Mouse (Mus musculus): ENCODE data around the gene Zfp992. TPM values are rescaled to one million over a fixed set of nuclear protein-coding genes. Genes with fewer than 3 reads are reported as not detected.
"Not testable (repeated sequence)": the region's sequence is repeated elsewhere in the genome, so short reads cannot be mapped to it uniquely, and the experiment has no call there.

Gene Zfp992
- polyA plus RNA-seq, 1 experiment from 2014 or later, result 4.1 TPM

DNA sequence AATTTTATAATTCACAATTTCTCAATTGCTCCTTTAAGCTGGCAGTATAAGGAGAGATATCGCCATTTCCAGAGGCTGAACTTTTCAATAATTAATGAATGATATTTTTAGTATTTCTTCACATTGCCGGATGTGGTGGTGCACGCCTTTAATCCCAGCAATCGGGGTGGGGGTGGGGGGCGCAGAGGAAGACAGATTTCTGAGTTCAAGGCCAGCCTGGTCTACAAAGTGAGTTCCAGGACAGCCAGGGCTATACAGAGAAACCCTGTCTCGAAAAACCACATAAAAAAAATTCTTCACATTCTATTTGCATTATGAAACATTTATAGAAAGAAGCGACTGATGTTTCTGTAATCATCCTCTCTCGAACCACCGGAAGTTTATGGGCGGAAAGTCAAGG, 33.7 kb downstream of the Zfp992 start:
- DNase-seq (ENCODE audit: low spot score); H3K36me3 ChIP-seq (ENCODE audit: control insufficient read depth, insufficient read depth, low read length); H3K9ac ChIP-seq (ENCODE audit: low read length); H3K27me3 ChIP-seq (ENCODE audit: control insufficient read depth, insufficient read depth, low read length); H3K4me2 ChIP-seq (ENCODE audit: low read depth); H3K27ac ChIP-seq (ENCODE audit: low read depth, low read length); H3K4me1 ChIP-seq (ENCODE audit: control insufficient read depth, insufficient read depth, low read length); H3K4me3 ChIP-seq (ENCODE audit: low read depth, low read length): not testable (repeated sequence)
- H3K9me3 ChIP-seq (ENCODE audit: control insufficient read depth, low read length), result peaks cover 42% of the 10 kb centered on the region
- ATAC-seq (ENCODE audit: insufficient read depth, low FRiP score, low TSS enrichment), result peak; percentile 33; the same call in 1 of the 2 replicates
- WGBS, result 89% methylated on average over 10 of the region's 10 CpGs

- H3K27me3 ChIP-seq (ENCODE audit: control insufficient read depth, insufficient read depth, low read length); H3K36me3 ChIP-seq (ENCODE audit: control insufficient read depth, insufficient read depth, low read length); H3K9ac ChIP-seq (ENCODE audit: low read length); H3K27ac ChIP-seq (ENCODE audit: low read depth, low read length); H3K4me2 ChIP-seq (ENCODE audit: low read depth); DNase-seq (ENCODE audit: low spot score); H3K4me3 ChIP-seq (ENCODE audit: low read depth, low read length); H3K4me1 ChIP-seq (ENCODE audit: control insufficient read depth, insufficient read depth, low read length): not testable (repeated sequence)
- peaks cover 43% of the 10 kb centered on the region for H3K9me3 ChIP-seq (ENCODE audit: control insufficient read depth, low read length)
- 0 out of 2 replicates have a peak, but pooled peaks have one; percentile 5 for ATAC-seq (ENCODE audit: insufficient read depth, low FRiP score, low TSS enrichment)
- WGBS, result 77% methylated on average over 13 of the region's 13 CpGs
Observed at GRCm38 (mm10) chr4:146483571-146484280, 34.9 kb downstream of the Zfp992 start.

GRCm38 (mm10) chr4:146484676-146485075, 35.9 kb downstream of the Zfp992 start:
- not testable (repeated sequence) for ATAC-seq (ENCODE audit: insufficient read depth, low FRiP score, low TSS enrichment); H3K36me3 ChIP-seq (ENCODE audit: control insufficient read depth, insufficient read depth, low read length); H3K27ac ChIP-seq (ENCODE audit: low read depth, low read length); H3K9ac ChIP-seq (ENCODE audit: low read length); H3K4me3 ChIP-seq (ENCODE audit: low read depth, low read length); H3K4me2 ChIP-seq (ENCODE audit: low read depth); H3K4me1 ChIP-seq (ENCODE audit: control insufficient read depth, insufficient read depth, low read length); H3K27me3 ChIP-seq (ENCODE audit: control insufficient read depth, insufficient read depth, low read length); DNase-seq (ENCODE audit: low spot score)
- H3K9me3 ChIP-seq (ENCODE audit: control insufficient read depth, low read length), result peaks cover 47% of the 10 kb centered on the region

GRCm38 (mm10) chr4:146485183-146485939, 36.5 kb downstream of the Zfp992 start:
- 77% methylated on average over 6 of the region's 6 CpGs for WGBS
- H3K27me3 ChIP-seq (ENCODE audit: control insufficient read depth, insufficient read depth, low read length); H3K4me2 ChIP-seq (ENCODE audit: low read depth); H3K27ac ChIP-seq (ENCODE audit: low read depth, low read length); H3K4me1 ChIP-seq (ENCODE audit: control insufficient read depth, insufficient read depth, low read length); H3K9ac ChIP-seq (ENCODE audit: low read length); H3K36me3 ChIP-seq (ENCODE audit: control insufficient read depth, insufficient read depth, low read length); ATAC-seq (ENCODE audit: insufficient read depth, low FRiP score, low TSS enrichment); H3K4me3 ChIP-seq (ENCODE audit: low read depth, low read length); DNase-seq (ENCODE audit: low spot score): not testable (repeated sequence)
- peaks cover 47% of the 10 kb centered on the region for H3K9me3 ChIP-seq (ENCODE audit: control insufficient read depth, low read length)

DNA sequence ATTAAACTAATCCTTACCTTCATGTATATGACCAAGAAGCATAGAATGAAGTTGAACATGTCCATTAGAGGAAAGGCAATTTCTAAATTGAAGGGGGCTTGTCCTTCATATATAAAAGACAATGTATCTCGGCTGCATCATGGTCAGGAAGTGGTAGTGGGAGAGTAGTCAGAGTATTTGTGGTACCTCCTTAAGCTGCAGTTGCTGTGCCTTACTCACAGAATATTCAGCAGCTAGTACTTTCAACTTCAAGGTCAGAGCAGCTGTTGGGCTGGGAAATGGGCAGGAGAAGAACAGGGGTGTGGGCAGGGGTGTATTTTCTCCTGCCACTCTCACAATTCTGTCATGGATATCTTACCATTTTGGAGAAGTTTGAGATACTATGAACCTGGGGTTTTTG, 37.9 kb downstream of the Zfp992 start:
- WGBS, result 82% methylated on average over 1 of the region's 1 CpGs
- peak; percentile 8 for DNase-seq (ENCODE audit: low spot score)
- H3K9ac ChIP-seq (ENCODE audit: low read length); H3K27ac ChIP-seq (ENCODE audit: low read depth, low read length); H3K27me3 ChIP-seq (ENCODE audit: control insufficient read depth, insufficient read depth, low read length); H3K4me2 ChIP-seq (ENCODE audit: low read depth); H3K4me3 ChIP-seq (ENCODE audit: low read depth, low read length); H3K36me3 ChIP-seq (ENCODE audit: control insufficient read depth, insufficient read depth, low read length); H3K4me1 ChIP-seq (ENCODE audit: control insufficient read depth, insufficient read depth, low read length): not testable (repeated sequence)
- H3K9me3 ChIP-seq (ENCODE audit: control insufficient read depth, low read length), result peaks cover 41% of the 10 kb centered on the region
- peak; percentile 13 for ATAC-seq (ENCODE audit: insufficient read depth, low FRiP score, low TSS enrichment)

- peaks cover 42% of the 10 kb centered on the region for H3K9me3 ChIP-seq (ENCODE audit: control insufficient read depth, low read length)
- not testable (repeated sequence) for H3K27ac ChIP-seq (ENCODE audit: low read depth, low read length); H3K4me3 ChIP-seq (ENCODE audit: low read depth, low read length); H3K36me3 ChIP-seq (ENCODE audit: control insufficient read depth, insufficient read depth, low read length); DNase-seq (ENCODE audit: low spot score); H3K4me1 ChIP-seq (ENCODE audit: control insufficient read depth, insufficient read depth, low read length); ATAC-seq (ENCODE audit: insufficient read depth, low FRiP score, low TSS enrichment); H3K4me2 ChIP-seq (ENCODE audit: low read depth); H3K9ac ChIP-seq (ENCODE audit: low read length); H3K27me3 ChIP-seq (ENCODE audit: control insufficient read depth, insufficient read depth, low read length)
- WGBS, result 77% methylated on average over 4 of the region's 4 CpGs
Observed at GRCm38 (mm10) chr4:146489196-146489595, 40.4 kb downstream of the Zfp992 start.

DNA sequence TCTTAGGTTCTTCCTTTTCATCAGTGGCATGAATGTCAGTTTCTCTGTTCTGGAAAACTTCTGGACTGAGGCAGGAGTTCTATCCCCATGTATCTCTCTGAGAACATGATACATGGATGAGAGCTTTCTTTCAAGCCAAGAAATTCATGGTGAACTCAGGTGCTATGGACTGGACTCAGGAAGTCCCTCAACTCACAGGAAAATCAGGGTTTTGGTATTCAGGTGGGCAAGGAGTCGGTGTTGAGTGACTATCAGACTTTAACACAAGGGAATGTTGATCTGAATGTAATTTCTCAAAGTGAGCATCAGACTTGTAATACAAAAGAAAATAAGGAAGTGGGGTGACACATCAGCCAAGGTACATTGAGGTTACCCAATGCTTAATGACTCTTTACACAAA, 43.2 kb downstream of the Zfp992 start:
- not testable (repeated sequence) for DNase-seq (ENCODE audit: low spot score); H3K4me1 ChIP-seq (ENCODE audit: control insufficient read depth, insufficient read depth, low read length); H3K4me2 ChIP-seq (ENCODE audit: low read depth); H3K9ac ChIP-seq (ENCODE audit: low read length); H3K4me3 ChIP-seq (ENCODE audit: low read depth, low read length); H3K27me3 ChIP-seq (ENCODE audit: control insufficient read depth, insufficient read depth, low read length); ATAC-seq (ENCODE audit: insufficient read depth, low FRiP score, low TSS enrichment); H3K36me3 ChIP-seq (ENCODE audit: control insufficient read depth, insufficient read depth, low read length); H3K27ac ChIP-seq (ENCODE audit: low read depth, low read length)
- H3K9me3 ChIP-seq (ENCODE audit: control insufficient read depth, low read length), result peaks cover 33% of the 10 kb centered on the region
- 79% methylated on average over 1 of the region's 1 CpGs for WGBS

- H3K9me3 ChIP-seq (ENCODE audit: control insufficient read depth, low read length), result peaks cover 33% of the 10 kb centered on the region
- no peaks in the 10 kb centered on the region for H3K36me3 ChIP-seq (ENCODE audit: control insufficient read depth, insufficient read depth, low read length)
- ATAC-seq (ENCODE audit: insufficient read depth, low FRiP score, low TSS enrichment) (no peak), DNase-seq (ENCODE audit: low spot score) (no peak)
- no peak overlapping the region for H3K4me2 ChIP-seq (ENCODE audit: low read depth)
- no peak overlapping the region for H3K4me3 ChIP-seq (ENCODE audit: low read depth, low read length)
- no peaks in the 10 kb centered on the region for H3K4me1 ChIP-seq (ENCODE audit: control insufficient read depth, insufficient read depth, low read length)
- H3K27me3 ChIP-seq (ENCODE audit: control insufficient read depth, insufficient read depth, low read length), result no peaks in the 10 kb centered on the region
- no peak overlapping the region for H3K27ac ChIP-seq (ENCODE audit: low read depth, low read length)
- no peak overlapping the region for H3K9ac ChIP-seq (ENCODE audit: low read length)
Observed at GRCm38 (mm10) chr4:146492439-146492838, 43.6 kb downstream of the Zfp992 start.

DNA sequence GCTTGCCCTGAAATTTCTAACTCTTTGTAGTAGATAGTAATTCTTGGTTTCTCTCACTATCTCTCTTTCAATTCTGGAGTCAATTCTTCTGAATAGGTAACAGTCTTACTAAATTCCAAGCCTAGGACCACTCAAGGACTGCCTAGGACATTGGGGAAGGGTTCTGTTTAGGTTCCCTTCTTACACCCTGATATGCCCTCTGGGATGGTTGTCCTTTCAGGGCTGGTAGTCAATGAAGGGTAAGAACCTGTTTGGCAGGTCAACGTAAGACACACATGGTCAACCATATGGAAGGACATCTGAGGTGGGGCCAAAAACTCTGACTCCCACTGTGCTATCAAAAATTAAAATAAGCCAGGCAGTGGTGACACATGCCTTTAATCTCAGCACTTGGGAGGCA, 44.0 kb downstream of the Zfp992 start:
- ATAC-seq (ENCODE audit: insufficient read depth, low FRiP score, low TSS enrichment), result peak; percentile 20; the same call in 1 of the 2 replicates
- peaks cover 33% of the 10 kb centered on the region for H3K9me3 ChIP-seq (ENCODE audit: control insufficient read depth, low read length)

More for the DNA sequence above, 44.0 kb downstream of the Zfp992 start:
- no peak overlapping the region for H3K27ac ChIP-seq (ENCODE audit: low read depth, low read length)
- no peak overlapping the region for H3K4me2 ChIP-seq (ENCODE audit: low read depth)
- no peaks in the 10 kb centered on the region for H3K36me3 ChIP-seq (ENCODE audit: control insufficient read depth, insufficient read depth, low read length)
- H3K9ac ChIP-seq (ENCODE audit: low read length), result no peak overlapping the region
- no peaks in the 10 kb centered on the region for H3K27me3 ChIP-seq (ENCODE audit: control insufficient read depth, insufficient read depth, low read length)
- DNase-seq (ENCODE audit: low spot score), result no peak
- no peak overlapping the region for H3K4me3 ChIP-seq (ENCODE audit: low read depth, low read length)
- H3K4me1 ChIP-seq (ENCODE audit: control insufficient read depth, insufficient read depth, low read length), result no peaks in the 10 kb centered on the region
- WGBS, result 49% methylated on average over 1 of the region's 1 CpGs

Measured in neural tube, embryonic 11.5 days (tissue).